ENCODE assay signal across 8 mouse cellular contexts in the genomic region with DNA sequence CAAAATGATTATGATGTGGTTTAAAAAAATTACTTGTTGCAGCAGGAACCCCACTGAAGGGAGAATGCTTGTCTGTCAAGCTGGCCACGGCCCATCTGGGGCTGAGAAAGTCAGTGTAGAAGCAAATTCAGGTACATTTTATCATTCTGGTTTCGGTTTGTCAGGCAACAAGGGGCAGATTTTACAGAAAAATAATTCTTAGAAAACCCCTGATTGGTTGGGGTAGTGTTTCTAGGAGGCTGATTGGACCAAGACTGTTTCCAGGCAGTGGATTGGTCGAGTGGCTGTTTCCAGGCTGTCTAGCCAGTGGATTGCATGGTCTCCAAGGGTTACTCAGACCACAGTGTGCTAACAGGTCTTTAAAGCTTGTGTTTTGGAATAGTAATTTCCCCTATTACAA. TPM values are rescaled to one million over a fixed set of nuclear protein-coding genes. Genes with fewer than 3 reads are reported as not detected.
DNase-seq lines count a peak whose midpoint lies in the region; ATAC-seq and TF ChIP-seq lines count a peak whose summit lies in the region.

A gene (minus strand): TSS at position 162 of the 400 bp plus-strand sequence.

- peak within 1 kb of the TSS; percentile 84 for H3K27ac ChIP-seq in gastrocnemius, adult 2 months
- 0 out of 2 replicates have a peak within 1 kb of the TSS, but pooled peaks have one; percentile 0 for H3K27ac ChIP-seq in hindbrain, embryonic 14.5 days

- H3K36me3 ChIP-seq in hindbrain, embryonic 14.5 days (replicated peaks; ENCODE audit: control insufficient read depth, insufficient read depth) = no peaks in the 10 kb centered on the region
- no peaks in the 10 kb centered on the region for H3K36me3 ChIP-seq in megakaryocyte, embryonic 14.5 days (replicated peaks; ENCODE audit: low read length)
- H3K36me3 ChIP-seq in splenic B cell, adult 2 months (ENCODE audit: control insufficient read depth, insufficient read depth, low read length, poor library complexity, severe bottlenecking) = no peaks in the 10 kb centered on the region

- WGBS in hindbrain, embryonic 14.5 days = 75% methylated on average over 3 of the region's 3 CpGs

- H3K9ac ChIP-seq in hindbrain, embryonic 14.5 days = no peak within 1 kb of the TSS

- H3K27me3 ChIP-seq in hindbrain, embryonic 14.5 days (ENCODE audit: control insufficient read depth, insufficient read depth, low read length) = no peaks in the 10 kb centered on the region
- H3K27me3 ChIP-seq in megakaryocyte, embryonic 14.5 days (replicated peaks) = peaks cover 10% of the 10 kb centered on the region
- no peaks in the 10 kb centered on the region for H3K27me3 ChIP-seq in splenic B cell, adult 2 months (ENCODE audit: control insufficient read depth, insufficient read depth, low read length, poor library complexity, severe bottlenecking)

- H3K9me3 ChIP-seq in hindbrain, embryonic 14.5 days (ENCODE audit: control insufficient read depth, low read length) = no peaks in the 10 kb centered on the region
- peaks cover 2% of the 10 kb centered on the region for H3K9me3 ChIP-seq in megakaryocyte, embryonic 14.5 days

- DNase-seq in left cerebral cortex, adult 18-20 months (ENCODE audit: low spot score in 2 of 2) = peak; percentile 13 to 18
- no peak for DNase-seq in left cerebral cortex, adult 11 months (ENCODE audit: low spot score)
- DNase-seq in adrenal gland, postnatal 4 days (ENCODE audit: low spot score in 2 of 2) = peak in 1 of 2 experiments; percentile 28
- DNase-seq in gastrocnemius, adult 2 months = peak; percentile 63
- DNase-seq in hindbrain, embryonic 14.5 days (ENCODE audit: low spot score) = peak; percentile 36
- peak in 1 of 2 experiments; percentile 44 for DNase-seq in left cerebral cortex, adult 8-10 months (ENCODE audit: low spot score in 2 of 2)
- DNase-seq in splenic B cell, adult 2 months (ENCODE audit: low read depth, low spot score) = peak; percentile 58

- H3K4me2 ChIP-seq in hindbrain, embryonic 14.5 days (replicated peaks) = peak within 1 kb of the TSS; percentile 19

- intact Hi-C loops in gastrocnemius, adult 2 months (cut with DNase I) = loop anchor here (5.0 kb wide), 1 partner anchor 43 kb away; no protein-coding TSS in a partner anchor

- H3K4me1 ChIP-seq in hindbrain, embryonic 14.5 days (replicated peaks; ENCODE audit: control insufficient read depth, insufficient read depth, low read length) = no peaks in the 10 kb centered on the region
- peaks cover 9% of the 10 kb centered on the region; the same call in 1 of the 2 replicates for H3K4me1 ChIP-seq in megakaryocyte, embryonic 14.5 days

- peak within 1 kb of the TSS; percentile 74 for H3K4me3 ChIP-seq in gastrocnemius, adult 2 months
- H3K4me3 ChIP-seq in hindbrain, embryonic 14.5 days (replicated peaks; ENCODE audit: low read length) = no peak within 1 kb of the TSS
- H3K4me3 ChIP-seq in megakaryocyte, embryonic 14.5 days (replicated peaks) = peak within 1 kb of the TSS; percentile 46

- peak; percentile 79; the same call in 1 of the 2 replicates for ATAC-seq in hindbrain, embryonic 14.5 days (ENCODE audit: low FRiP score)

- TF ChIP-seq CTCF in gastrocnemius, adult 2 months (IDR thresholded peaks at IDR 0.05) = no peak

RNA-seq across cellular contexts. Expression of the gene that starts here (rescaled TPM):
- total RNA-seq in left cerebral cortex, adult 18-20 months (2021) = 100 to 1,000 TPM; 144 to 173 TPM
- 100 to 1,000 TPM; 190 to 204 TPM for total RNA-seq in adrenal gland, postnatal 4 days (2021)
- 100 to 1,000 TPM; 267 to 279 TPM for total RNA-seq in gastrocnemius, adult 2 months (2021)
- 61.4 and 66.3 TPM in 2 replicates for polyA plus RNA-seq in hindbrain, embryonic 14.5 days (2014; fragmentation: Nextera tagmentation; extraction: Ambion mirVana)
- 100 to 1,000 TPM; 141 to 154 (median 144) TPM for total RNA-seq in left cerebral cortex, adult 8-10 months (2022)
- polyA plus RNA-seq in megakaryocyte, embryonic 14.5 days (2012; ENCODE audit: insufficient read depth, low replicate concordance) = 156 and 347 TPM in 2 replicates
